Mouse (Mus musculus): ENCODE data around the gene Fgfr2. TPM values are rescaled to one million over a fixed set of nuclear protein-coding genes. Genes with fewer than 3 reads are reported as not detected.
A peak's percentile ranks its signal among the peaks of the same experiment; 100 is the strongest.

Fgfr2 gene
- polyA plus RNA-seq, 1 experiment from 2014 or later, result 169 TPM

GRCm38 (mm10) chr7:132589610-132590009 lies 533.5 kb downstream of the Fgfr2 start:
- 44% methylated on average over 5 of the region's 5 CpGs for WGBS
- H3K4me2 ChIP-seq (replicated peaks; ENCODE audit: low read depth, low read length), result no peak overlapping the region
- ATAC-seq (ENCODE audit: insufficient number of reproducible peaks, insufficient read depth, low FRiP score, low read depth), result no peak

GRCm38 (mm10) chr7:132587167-132587566 lies 536.0 kb downstream of the Fgfr2 start:
- no peak overlapping the region for H3K27ac ChIP-seq (ENCODE audit: low read length)
- H3K27me3 ChIP-seq (ENCODE audit: control insufficient read depth, insufficient read depth, low read length), result no peaks in the 10 kb centered on the region
- no peaks in the 10 kb centered on the region for H3K4me1 ChIP-seq (ENCODE audit: control insufficient read depth, insufficient read depth, low read length)
- WGBS, result 43% methylated on average over 5 of the region's 5 CpGs
- no peak overlapping the region for H3K9ac ChIP-seq (replicated peaks; ENCODE audit: low read depth, low read length)
- H3K9me3 ChIP-seq (ENCODE audit: control insufficient read depth, low read depth, low read length), result no peaks in the 10 kb centered on the region
- ATAC-seq (ENCODE audit: insufficient number of reproducible peaks, insufficient read depth, low FRiP score, low read depth), result no peak
- H3K36me3 ChIP-seq (ENCODE audit: control insufficient read depth, insufficient read depth, low read length), result no peaks in the 10 kb centered on the region
- H3K4me2 ChIP-seq (replicated peaks; ENCODE audit: low read depth, low read length), result no peak overlapping the region
- H3K4me3 ChIP-seq (ENCODE audit: low read depth, low read length), result no peak overlapping the region

More at GRCm38 (mm10) chr7:132589610-132590009, 533.5 kb downstream of the Fgfr2 start:
- Histone ChIP-seq H3K4me3 (ENCODE audit: low read depth, low read length) (no peak overlapping the region), H3K36me3 (ENCODE audit: control insufficient read depth, insufficient read depth, low read length) (no peaks in the 10 kb centered on the region), H3K9me3 (ENCODE audit: control insufficient read depth, low read depth, low read length) (no peaks in the 10 kb centered on the region), H3K27ac (ENCODE audit: low read length) (no peak overlapping the region), H3K27me3 (ENCODE audit: control insufficient read depth, insufficient read depth, low read length) (no peaks in the 10 kb centered on the region), H3K9ac (replicated peaks; ENCODE audit: low read depth, low read length) (no peak overlapping the region), H3K4me1 (ENCODE audit: control insufficient read depth, insufficient read depth, low read length) (no peaks in the 10 kb centered on the region)

- no peak overlapping the region for H3K4me3 ChIP-seq (ENCODE audit: low read depth, low read length)
- no peaks in the 10 kb centered on the region for H3K4me1 ChIP-seq (ENCODE audit: control insufficient read depth, insufficient read depth, low read length)
- ATAC-seq (ENCODE audit: insufficient number of reproducible peaks, insufficient read depth, low FRiP score, low read depth), result no peak
- H3K9me3 ChIP-seq (ENCODE audit: control insufficient read depth, low read depth, low read length), result no peaks in the 10 kb centered on the region
- H3K27me3 ChIP-seq (ENCODE audit: control insufficient read depth, insufficient read depth, low read length), result no peaks in the 10 kb centered on the region
- H3K4me2 ChIP-seq (replicated peaks; ENCODE audit: low read depth, low read length), result no peak overlapping the region
- H3K36me3 ChIP-seq (ENCODE audit: control insufficient read depth, insufficient read depth, low read length), result no peaks in the 10 kb centered on the region
- no peak overlapping the region for H3K27ac ChIP-seq (ENCODE audit: low read length)
- WGBS, result 47% methylated on average over 3 of the region's 3 CpGs
- H3K9ac ChIP-seq (replicated peaks; ENCODE audit: low read depth, low read length), result no peak overlapping the region
These were observed 537.3 kb downstream of the Fgfr2 start for GRCm38 (mm10) chr7:132585695-132586491.

- no peaks in the 10 kb centered on the region for H3K27me3 ChIP-seq (ENCODE audit: control insufficient read depth, insufficient read depth, low read length)
- 93% methylated on average over 2 of the region's 2 CpGs for WGBS
- H3K9ac ChIP-seq (replicated peaks; ENCODE audit: low read depth, low read length), result no peak overlapping the region
- H3K4me2 ChIP-seq (replicated peaks; ENCODE audit: low read depth, low read length), result no peak overlapping the region
- no peaks in the 10 kb centered on the region for H3K36me3 ChIP-seq (ENCODE audit: control insufficient read depth, insufficient read depth, low read length)
- H3K27ac ChIP-seq (ENCODE audit: low read length), result no peak overlapping the region
- no peak for ATAC-seq (ENCODE audit: insufficient number of reproducible peaks, insufficient read depth, low FRiP score, low read depth)
- no peak overlapping the region for H3K4me3 ChIP-seq (ENCODE audit: low read depth, low read length)
- no peaks in the 10 kb centered on the region for H3K4me1 ChIP-seq (ENCODE audit: control insufficient read depth, insufficient read depth, low read length)
- H3K9me3 ChIP-seq (ENCODE audit: control insufficient read depth, low read depth, low read length), result no peaks in the 10 kb centered on the region
These were observed 541.7 kb downstream of the Fgfr2 start for GRCm38 (mm10) chr7:132581441-132581840.

- Histone ChIP-seq H3K4me2 (replicated peaks; ENCODE audit: low read depth, low read length) (no peak overlapping the region), H3K9ac (replicated peaks; ENCODE audit: low read depth, low read length) (no peak overlapping the region), H3K4me3 (ENCODE audit: low read depth, low read length) (no peak overlapping the region), H3K27me3 (ENCODE audit: control insufficient read depth, insufficient read depth, low read length) (no peaks in the 10 kb centered on the region), H3K36me3 (ENCODE audit: control insufficient read depth, insufficient read depth, low read length) (no peaks in the 10 kb centered on the region), H3K4me1 (ENCODE audit: control insufficient read depth, insufficient read depth, low read length) (no peaks in the 10 kb centered on the region), H3K27ac (ENCODE audit: low read length) (no peak overlapping the region), H3K9me3 (ENCODE audit: control insufficient read depth, low read depth, low read length) (no peaks in the 10 kb centered on the region)
- ATAC-seq (ENCODE audit: insufficient number of reproducible peaks, insufficient read depth, low FRiP score, low read depth), result no peak
- 66% methylated on average over 6 of the region's 6 CpGs for WGBS
These were observed 542.6 kb downstream of the Fgfr2 start for GRCm38 (mm10) chr7:132580511-132580910.

GRCm38 (mm10) chr7:132576891-132577290 lies 546.3 kb downstream of the Fgfr2 start:
- peaks cover 10% of the 10 kb centered on the region; the same call in 1 of the 2 replicates for H3K4me1 ChIP-seq (ENCODE audit: control insufficient read depth, insufficient read depth, low read length)
- H3K9me3 ChIP-seq (ENCODE audit: control insufficient read depth, low read depth, low read length), result no peaks in the 10 kb centered on the region
- peak overlapping the region; percentile 55; the same call in 1 of the 2 replicates for H3K4me3 ChIP-seq (ENCODE audit: low read depth, low read length)
- WGBS, result 45% methylated on average over 4 of the region's 4 CpGs
- no peaks in the 10 kb centered on the region for H3K36me3 ChIP-seq (ENCODE audit: control insufficient read depth, insufficient read depth, low read length)
- ATAC-seq (ENCODE audit: insufficient number of reproducible peaks, insufficient read depth, low FRiP score, low read depth), result no peak
- H3K4me2 ChIP-seq (replicated peaks; ENCODE audit: low read depth, low read length), result peak overlapping the region; percentile 47
- H3K27me3 ChIP-seq (ENCODE audit: control insufficient read depth, insufficient read depth, low read length), result no peaks in the 10 kb centered on the region
- H3K27ac ChIP-seq (ENCODE audit: low read length), result no peak overlapping the region
- no peak overlapping the region for H3K9ac ChIP-seq (replicated peaks; ENCODE audit: low read depth, low read length)

GRCm38 (mm10) chr7:132576116-132576650 lies 547.0 kb downstream of the Fgfr2 start, which contains the start of gene Oat:
Gene Oat (minus strand): TSS chr7:132576398.
- H3K9me3 ChIP-seq (ENCODE audit: control insufficient read depth, low read depth, low read length), result no peaks in the 10 kb centered on the region
- H3K36me3 ChIP-seq (ENCODE audit: control insufficient read depth, insufficient read depth, low read length), result no peaks in the 10 kb centered on the region
- H3K4me2 ChIP-seq (replicated peaks; ENCODE audit: low read depth, low read length), result peak within 1 kb of the TSS; percentile 54
- peak within 1 kb of the TSS; percentile 93 for H3K27ac ChIP-seq (ENCODE audit: low read length)
- no peaks in the 10 kb centered on the region for H3K27me3 ChIP-seq (ENCODE audit: control insufficient read depth, insufficient read depth, low read length)
- peak within 1 kb of the TSS; percentile 50; the same call in 1 of the 2 replicates for H3K9ac ChIP-seq (replicated peaks; ENCODE audit: low read depth, low read length)
- peak within 1 kb of the TSS; percentile 55 for H3K4me3 ChIP-seq (ENCODE audit: low read depth, low read length)
- peak; percentile 96 for ATAC-seq (ENCODE audit: insufficient number of reproducible peaks, insufficient read depth, low FRiP score, low read depth)
- WGBS, result under 1% methylated on average over 49 of the region's 49 CpGs
- peaks cover 10% of the 10 kb centered on the region; the same call in 1 of the 2 replicates for H3K4me1 ChIP-seq (ENCODE audit: control insufficient read depth, insufficient read depth, low read length)

GRCm38 (mm10) chr7:132575623-132576022 lies 547.5 kb downstream of the Fgfr2 start:
- 2% methylated on average over 13 of the region's 13 CpGs for WGBS

More at GRCm38 (mm10) chr7:132575623-132576022, 547.5 kb downstream of the Fgfr2 start:
- Histone ChIP-seq H3K36me3 (ENCODE audit: control insufficient read depth, insufficient read depth, low read length) (no peaks in the 10 kb centered on the region), H3K27me3 (ENCODE audit: control insufficient read depth, insufficient read depth, low read length) (no peaks in the 10 kb centered on the region), H3K4me2 (replicated peaks; ENCODE audit: low read depth, low read length) (peak overlapping the region; percentile 54), H3K4me3 (ENCODE audit: low read depth, low read length) (peak overlapping the region; percentile 55), H3K27ac (ENCODE audit: low read length) (peak overlapping the region; percentile 93), H3K9ac (replicated peaks; ENCODE audit: low read depth, low read length) (peak overlapping the region; percentile 50; the same call in 1 of the 2 replicates), H3K4me1 (ENCODE audit: control insufficient read depth, insufficient read depth, low read length) (peaks cover 10% of the 10 kb centered on the region; the same call in 1 of the 2 replicates), H3K9me3 (ENCODE audit: control insufficient read depth, low read depth, low read length) (no peaks in the 10 kb centered on the region)
- peak; percentile 87 for ATAC-seq (ENCODE audit: insufficient number of reproducible peaks, insufficient read depth, low FRiP score, low read depth)

All from stomach, embryonic 14.5 days (tissue).